Mouse (Mus musculus) activated CD4-positive, CD25-positive, alpha-beta regulatory T cell, adult 4 months (primary cell): ENCODE data around the gene Agap1. TPM values are rescaled to one million over a fixed set of nuclear protein-coding genes. Genes with fewer than 3 reads are reported as not detected.

ENCODE experiments used
- ATAC-seq: one replicate; pipeline ENCODE4 v1.8.0; 2017
- polyA plus RNA-seq, 2 experiments: library from polyadenylated mRNA; unstranded; fragments of 100-300 nt; shearing (Covaris generic); gene quantifications; one replicate each; pipeline ENCODE4 v1.2.1; 2017

Agap1 gene
- polyA plus RNA-seq, 2 experiments from 2014 or later = 0.04 to 0.05 TPM

- ATAC-seq = no peak
Measured at GRCm38 (mm10) chr1:89781861-89782260, 327.3 kb downstream of the Agap1 start.

- ATAC-seq = no peak
Measured at GRCm38 (mm10) chr1:89786793-89787192, 332.2 kb downstream of the Agap1 start.

DNA sequence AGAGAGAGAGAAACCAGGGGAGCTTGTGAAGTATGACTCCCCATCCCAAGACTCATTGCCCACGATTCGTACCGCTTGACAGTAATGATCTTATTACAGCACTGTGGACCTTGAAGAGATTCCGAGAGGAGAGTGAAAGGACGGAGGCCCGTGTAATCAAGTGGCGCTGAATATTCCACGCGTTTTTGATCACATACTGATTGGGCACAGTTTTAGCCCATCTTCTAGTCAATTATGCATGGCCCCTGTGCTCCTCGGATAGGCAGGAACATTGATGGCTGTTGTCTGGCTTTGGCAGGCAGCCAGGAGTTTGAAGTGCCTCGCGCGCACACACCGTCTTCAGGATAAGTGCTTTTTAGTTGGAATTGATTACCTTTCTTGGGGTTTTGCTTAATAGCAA is 344.1 kb downstream of the Agap1 start:
- no peak for ATAC-seq

GRCm38 (mm10) chr1:89801506-89801905 is 346.9 kb downstream of the Agap1 start:
- ATAC-seq = no peak

DNA sequence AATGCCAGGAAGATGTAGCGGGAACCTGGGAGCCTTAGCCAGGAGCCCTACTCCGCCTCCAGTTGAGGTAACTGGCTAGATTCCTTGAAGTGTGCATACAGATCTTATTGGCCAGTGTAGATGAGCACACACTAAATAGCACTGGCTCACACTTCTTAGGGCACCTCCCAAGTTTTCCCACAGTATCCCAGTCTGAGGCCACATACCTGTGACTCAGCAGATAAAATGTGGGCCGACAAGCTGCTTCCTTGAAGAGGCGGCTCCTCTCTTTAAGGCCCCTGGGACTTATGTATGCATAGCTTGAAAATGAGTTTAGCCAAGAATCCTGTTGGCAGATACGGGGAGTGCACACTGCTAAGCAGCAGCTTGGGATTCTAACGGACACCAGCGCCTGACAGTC is 350.4 kb downstream of the Agap1 start:
- no peak for ATAC-seq

DNA sequence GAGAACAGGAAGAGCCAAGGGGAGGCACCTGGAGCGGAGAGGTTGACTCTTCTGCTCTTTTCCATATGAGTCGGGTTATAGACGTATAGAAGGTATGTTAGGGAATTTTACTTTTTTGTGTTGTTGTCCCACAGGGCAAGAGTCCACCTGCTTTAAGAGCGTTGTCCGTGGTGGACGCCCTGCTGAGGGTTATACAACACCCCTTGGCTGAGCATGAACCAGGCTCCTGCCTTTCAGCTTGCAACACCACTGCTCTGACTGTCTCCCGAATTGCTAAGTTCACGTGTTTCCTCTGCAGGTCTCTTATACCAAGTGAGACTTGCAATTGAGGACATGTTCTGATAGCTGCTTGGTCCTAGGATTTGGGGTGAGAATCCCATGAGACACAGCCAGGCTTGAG is 358.2 kb downstream of the Agap1 start:
- no peak for ATAC-seq

- ATAC-seq = no peak
Measured at GRCm38 (mm10) chr1:89816487-89817206, 362.0 kb downstream of the Agap1 start.

GRCm38 (mm10) chr1:89821822-89822221 is 367.2 kb downstream of the Agap1 start:
- ATAC-seq = no peak

- no peak for ATAC-seq
Measured at GRCm38 (mm10) chr1:89822431-89822830, 367.8 kb downstream of the Agap1 start.

DNA sequence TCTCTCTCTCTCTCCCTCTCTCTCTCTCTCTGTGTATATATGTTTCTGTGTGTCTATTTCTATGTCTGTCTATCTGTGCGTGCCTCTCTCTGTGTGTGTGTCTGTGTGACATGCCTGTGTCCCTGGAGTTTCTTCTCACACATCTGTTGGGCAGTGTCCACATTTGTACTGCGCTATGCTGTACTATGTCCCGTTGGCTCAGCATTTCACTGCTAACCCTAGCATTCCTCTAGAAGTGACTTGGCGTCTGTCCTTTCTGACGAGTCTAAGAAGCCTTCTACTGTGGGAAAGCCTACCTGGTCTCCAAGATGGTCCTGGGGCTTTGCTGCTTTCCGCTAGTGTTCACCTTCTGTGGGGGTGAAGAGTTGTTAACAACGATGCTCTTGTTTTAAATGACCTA is 368.4 kb downstream of the Agap1 start:
- ATAC-seq = no peak

- ATAC-seq = no peak
Measured at GRCm38 (mm10) chr1:89827051-89827450, 372.4 kb downstream of the Agap1 start.

GRCm38 (mm10) chr1:89831095-89831494 is 376.5 kb downstream of the Agap1 start:
- ATAC-seq = no peak

DNA sequence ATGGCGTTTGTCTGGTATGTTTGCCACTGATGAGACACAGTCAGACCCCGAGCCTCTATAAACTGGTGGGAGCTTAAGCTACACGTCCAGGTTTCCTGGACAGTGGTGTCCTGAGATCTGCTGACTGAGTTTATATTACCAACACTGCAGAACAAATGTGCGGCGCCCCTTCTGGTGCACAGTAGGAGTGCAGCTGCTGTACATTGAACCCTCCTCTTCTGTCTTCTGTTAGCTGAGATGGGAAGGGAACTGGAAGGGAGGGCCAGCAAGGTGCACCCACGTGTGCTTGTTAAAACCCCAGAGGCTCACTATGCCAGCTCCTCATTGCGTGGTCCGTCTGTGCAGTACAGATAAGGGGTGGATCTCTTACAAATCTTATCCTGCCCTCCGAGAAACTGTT is 389.5 kb downstream of the Agap1 start:
- ATAC-seq = no peak

GRCm38 (mm10) chr1:89845487-89845886 is 390.9 kb downstream of the Agap1 start:
- ATAC-seq = no peak

- no peak for ATAC-seq
Measured at GRCm38 (mm10) chr1:89846148-89846547, 391.5 kb downstream of the Agap1 start.

- no peak for ATAC-seq
Measured at GRCm38 (mm10) chr1:89848356-89849039, 393.9 kb downstream of the Agap1 start.

DNA sequence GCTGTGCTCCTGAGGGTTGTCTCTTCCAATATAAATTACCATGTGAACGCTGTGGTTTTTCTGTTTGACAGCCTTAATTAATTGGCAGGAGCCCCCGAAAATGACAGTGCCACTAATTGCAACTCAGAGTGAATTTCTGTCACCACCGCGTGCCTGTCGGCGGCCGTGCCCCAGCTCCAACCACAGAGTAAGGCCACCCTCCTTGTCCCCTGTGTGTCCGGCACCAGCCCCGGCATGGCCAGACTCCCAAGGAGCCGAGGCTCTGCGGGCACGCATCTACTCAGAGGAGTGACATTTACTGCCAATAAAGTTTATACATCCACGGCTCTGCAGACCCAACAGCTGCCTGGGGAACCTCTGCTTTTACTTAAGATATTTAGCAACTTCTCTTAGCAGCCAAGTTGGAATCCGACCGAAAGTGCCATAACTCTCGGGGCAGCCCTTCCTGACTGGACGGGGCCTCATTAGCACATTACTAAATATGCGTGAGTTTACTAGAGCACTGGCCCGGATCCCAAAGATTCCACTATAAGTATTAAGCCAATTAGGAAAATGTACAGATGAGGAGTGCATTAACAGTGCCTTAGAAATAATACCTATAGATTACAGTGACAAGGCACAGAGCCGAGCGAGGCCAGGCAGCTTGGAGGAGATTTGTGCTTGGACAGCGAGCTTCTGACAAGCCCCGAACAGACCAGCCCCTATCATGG is 394.7 kb downstream of the Agap1 start:
- no peak for ATAC-seq

GRCm38 (mm10) chr1:89849861-89850230 is 395.2 kb downstream of the Agap1 start:
- ATAC-seq = no peak

GRCm38 (mm10) chr1:89850681-89851414 is 396.2 kb downstream of the Agap1 start:
- no peak for ATAC-seq

DNA sequence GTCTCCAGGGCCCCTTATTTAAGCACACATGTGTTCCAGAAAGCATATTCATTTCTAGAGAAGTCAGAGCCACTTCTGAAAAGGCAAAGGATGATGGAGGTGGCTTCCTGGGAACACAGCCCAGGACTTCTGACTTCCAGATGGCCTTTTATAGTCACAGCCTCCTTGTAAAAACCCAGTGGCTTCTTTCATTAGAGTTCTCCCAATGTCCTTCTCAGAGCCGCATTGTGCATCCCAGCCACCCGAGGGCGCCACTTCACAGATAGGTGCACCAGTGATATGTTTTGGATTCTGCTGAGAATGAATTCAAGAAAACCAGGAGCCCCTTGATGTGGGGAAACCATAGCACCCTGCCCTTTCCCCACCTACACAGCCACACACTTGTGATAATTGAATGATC is 404.6 kb downstream of the Agap1 start:
- no peak for ATAC-seq

DNA sequence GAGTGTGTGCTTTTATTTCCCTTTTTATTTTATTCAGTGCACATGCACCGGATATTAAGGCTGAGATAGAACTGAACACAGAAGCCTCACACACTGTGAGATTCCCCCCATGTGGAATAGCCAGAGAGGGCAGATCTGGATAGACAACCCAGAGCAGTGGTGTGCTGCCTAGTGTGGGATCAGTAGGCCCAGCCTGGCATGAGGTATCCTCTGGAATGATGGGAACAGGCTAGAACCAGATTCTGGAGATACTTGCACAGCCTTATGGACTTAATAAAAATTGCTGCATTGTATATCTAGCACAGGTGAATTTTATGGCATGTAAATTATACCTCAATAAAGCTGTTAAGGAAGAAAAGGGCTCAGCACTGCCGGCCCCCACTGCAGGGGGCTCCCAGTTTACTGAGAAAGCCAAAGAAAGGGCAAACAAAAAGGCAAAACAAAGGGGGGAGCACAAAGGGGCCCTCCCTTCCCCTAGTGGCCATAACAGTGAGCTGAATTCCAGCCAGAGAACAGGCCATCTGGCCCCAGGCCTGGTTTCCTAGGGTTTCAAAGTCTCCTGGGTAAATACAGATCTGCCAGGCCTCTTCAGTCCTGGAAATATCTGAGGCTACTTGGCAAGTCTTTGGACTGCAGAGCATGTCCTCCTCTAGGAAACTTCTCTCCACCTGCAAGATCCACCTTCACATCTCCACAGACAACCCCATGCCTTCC is 405.6 kb downstream of the Agap1 start:
- no peak for ATAC-seq

GRCm38 (mm10) chr1:89865787-89866186 is 411.2 kb downstream of the Agap1 start:
- ATAC-seq = no peak
